10 mouse cellular contexts compared by ENCODE assay signal in genomic region chr6:52852404-52853107, GRCm38 (mm10).
DNase-seq lines count a peak whose midpoint lies in the region; ATAC-seq lines count a peak whose summit lies in the region.
"Had no signal": no experiment of that assay in that cellular context is flagged by ENCODE, and none has a peak within 500 bp of the region (broad histone marks: within the 10 kb centered on the region; RNA-seq: fewer than 3 reads in every experiment).

No protein-coding gene starts in this region.

- no peaks in the 10 kb centered on the region for H3K36me3 ChIP-seq in forebrain, embryonic 15.5 days
- no peaks in the 10 kb centered on the region for H3K36me3 ChIP-seq in limb, embryonic 13.5 days
- H3K36me3 ChIP-seq in kidney, embryonic 15.5 days = no peaks in the 10 kb centered on the region
- H3K36me3 ChIP-seq: heart, embryonic 10.5 days had no signal

- peak; percentile 79 for DNase-seq in Muller cell, postnatal 12 days (ENCODE audit: inconsistent ontology term)
- peak; percentile 59 for DNase-seq in embryo, embryonic 10 days (ENCODE audit: low spot score)
- DNase-seq in urinary bladder, postnatal 25 days (ENCODE audit: low spot score) = no peak
- no peak for DNase-seq in thymus, postnatal 36 days
- DNase-seq in left cerebral cortex, postnatal 14 days (ENCODE audit: low spot score in 2 of 2) = no peak
- DNase-seq: lung, adult 2 months had no signal

- ATAC-seq in forebrain, embryonic 15.5 days (replicated peaks) = no peak; the same call in 1 of the 2 replicates
- ATAC-seq in limb, embryonic 13.5 days (ENCODE audit: low FRiP score, low read depth) = peak; percentile 91
- ATAC-seq in kidney, embryonic 15.5 days (replicated peaks; ENCODE audit: low FRiP score) = no peak

- H3K9me3 ChIP-seq in forebrain, embryonic 15.5 days = no peaks in the 10 kb centered on the region
- H3K9me3 ChIP-seq in limb, embryonic 13.5 days = no peaks in the 10 kb centered on the region
- H3K9me3 ChIP-seq in kidney, embryonic 15.5 days (replicated peaks) = no peaks in the 10 kb centered on the region
- H3K9me3 ChIP-seq: heart, embryonic 10.5 days had no signal

- 12% methylated on average over 8 of the region's 8 CpGs for WGBS in forebrain, embryonic 15.5 days
- WGBS in limb, embryonic 13.5 days = 22% methylated on average over 8 of the region's 8 CpGs
- 56% methylated on average over 8 of the region's 8 CpGs for WGBS in kidney, embryonic 15.5 days

- peak overlapping the region; percentile 54 for H3K27ac ChIP-seq in forebrain, embryonic 15.5 days (replicated peaks)
- H3K27ac ChIP-seq in limb, embryonic 13.5 days = peak overlapping the region; percentile 85
- no peak overlapping the region for H3K27ac ChIP-seq in kidney, embryonic 15.5 days
- H3K27ac ChIP-seq: heart, embryonic 10.5 days had no signal

- H3K4me2 ChIP-seq in forebrain, embryonic 15.5 days (replicated peaks) = no peak overlapping the region
- H3K4me2 ChIP-seq in limb, embryonic 13.5 days (replicated peaks) = peak overlapping the region; percentile 35
- H3K4me2 ChIP-seq in kidney, embryonic 15.5 days = no peak overlapping the region

- no peak overlapping the region for H3K9ac ChIP-seq in forebrain, embryonic 15.5 days (replicated peaks)
- H3K9ac ChIP-seq in limb, embryonic 13.5 days = no peak overlapping the region
- H3K9ac ChIP-seq in kidney, embryonic 15.5 days = no peak overlapping the region

- intact Hi-C loops in left cerebral cortex, postnatal 14 days (cut with DNase I) = no loop called here

- H3K4me3 ChIP-seq in forebrain, embryonic 15.5 days = no peak overlapping the region
- no peak overlapping the region for H3K4me3 ChIP-seq in limb, embryonic 13.5 days
- no peak overlapping the region for H3K4me3 ChIP-seq in kidney, embryonic 15.5 days (replicated peaks)
- H3K4me3 ChIP-seq: heart, embryonic 10.5 days had no signal

- H3K27me3 ChIP-seq in forebrain, embryonic 15.5 days = peaks cover 52% of the 10 kb centered on the region
- H3K27me3 ChIP-seq in limb, embryonic 13.5 days = 0 out of 2 replicates have a peak, but pooled peaks cover 4% of the 10 kb centered on the region
- peaks cover 14% of the 10 kb centered on the region for H3K27me3 ChIP-seq in kidney, embryonic 15.5 days

- H3K4me1 ChIP-seq in forebrain, embryonic 15.5 days = peaks cover 35% of the 10 kb centered on the region
- peaks cover 95% of the 10 kb centered on the region for H3K4me1 ChIP-seq in limb, embryonic 13.5 days
- peaks cover 11% of the 10 kb centered on the region; the same call in 1 of the 2 replicates for H3K4me1 ChIP-seq in kidney, embryonic 15.5 days

Comparison
In these comparisons a context has a peak if more than half of its experiments do, and no peak if none do; other contexts are left out.
1. DNase-seq: peak in Muller cell, postnatal 12 days (single experiment) and embryo, embryonic 10 days (single experiment); none in urinary bladder, postnatal 25 days (single experiment), thymus, postnatal 36 days (0 of 2) and left cerebral cortex, postnatal 14 days (0 of 2).